Mouse (Mus musculus) limb, embryonic 11.5 days (tissue): ENCODE data around the gene Spred2. TPM values are rescaled to one million over a fixed set of nuclear protein-coding genes. Genes with fewer than 3 reads are reported as not detected.

Source experiments
- ATAC-seq: fragments of 200-750 bp; cut with Nextera tagmentation; 2 replicates; pipeline ENCODE4 v1.8.0; 2017; ENCODE audit warnings: low read depth; ENCODE audit not compliant: insufficient number of reproducible peaks, low FRiP score, low TSS enrichment
- DNase-seq: peaks from one replicate; pipeline ENCODE4 v3.0.0-alpha.2; 2015; ENCODE audit warnings: low spot score
- H3K27ac ChIP-seq: fragments of 300-500 bp; sonication (generic); replicated peaks from 2 replicates; pipeline ENCODE4 v1.5.1; 2014; ENCODE audit warnings: low read depth, mild to moderate bottlenecking, low read length
- H3K27me3 ChIP-seq: fragments of 300-500 bp; sonication (generic); 2 replicates; pipeline ENCODE4 v1.6.1; 2014; ENCODE audit warnings: mild to moderate bottlenecking, low read length, mixed read lengths; ENCODE audit not compliant: control insufficient read depth, insufficient read depth
- H3K36me3 ChIP-seq: fragments of 300-500 bp; sonication (generic); 2 replicates; pipeline ENCODE4 v1.6.1; 2014; ENCODE audit warnings: mild to moderate bottlenecking, low read length, moderate library complexity, mixed read lengths; ENCODE audit not compliant: control insufficient read depth, insufficient read depth
- H3K4me1 ChIP-seq: fragments of 300-500 bp; sonication (generic); 2 replicates; pipeline ENCODE4 v1.6.1; 2014; ENCODE audit warnings: low read length, mixed read lengths; ENCODE audit not compliant: control insufficient read depth, insufficient read depth
- H3K4me2 ChIP-seq: fragments of 300-500 bp; sonication (generic); 2 replicates; pipeline ENCODE4 v1.6.1; 2014; ENCODE audit warnings: low read depth, mild to moderate bottlenecking, moderate library complexity; ENCODE audit not compliant: severe bottlenecking
- H3K4me3 ChIP-seq: fragments of 300-500 bp; sonication (generic); 2 replicates; pipeline ENCODE4 v1.5.1; 2014; ENCODE audit warnings: low read depth, low read length
- H3K9ac ChIP-seq: fragments of 300-500 bp; sonication (generic); 2 replicates; pipeline ENCODE4 v1.6.1; 2014; ENCODE audit warnings: mild to moderate bottlenecking, low read length
- H3K9me3 ChIP-seq: fragments of 300-500 bp; sonication (generic); 2 replicates; pipeline ENCODE4 v1.6.1; 2016; ENCODE audit warnings: low read length; ENCODE audit not compliant: control insufficient read depth
- WGBS: fragments of 180-500 bp; shearing (Covaris S2); extraction: QIAGEN DNeasy Blood & Tissue Kit; methylation state at CpG from one replicate; pipeline ENCODE4 v1.1.7; 2014; 5-methylcytosine and 5-hydroxymethylcytosine counted together
- polyA plus RNA-seq: library from polyadenylated mRNA; unstranded; fragments of >200 nt; fragmentation: Nextera tagmentation; extraction: Ambion mirVana; gene quantifications from 2 replicates; pipeline ENCODE4 v1.2.1, GENCODE M21; 2014

Spred2 gene
- polyA plus RNA-seq, 1 experiment from 2014 or later, result 8.2 TPM

- H3K27me3 ChIP-seq, result no peaks in the 10 kb centered on the region
- 0 out of 2 replicates have a peak, but pooled peaks cover 3% of the 10 kb centered on the region for H3K4me1 ChIP-seq
- 97% methylated on average over 3 of the region's 3 CpGs for WGBS
- no peak overlapping the region for H3K9ac ChIP-seq
- peaks cover 19% of the 10 kb centered on the region for H3K36me3 ChIP-seq
- DNase-seq (no peak), ATAC-seq (no peak)
- no peak overlapping the region for H3K4me2 ChIP-seq
- H3K27ac ChIP-seq, result no peak overlapping the region
- H3K9me3 ChIP-seq, result peaks cover 3% of the 10 kb centered on the region; the same call in 1 of the 2 replicates
- H3K4me3 ChIP-seq, result no peak overlapping the region
These were observed 89.2 kb downstream of the Spred2 start for GRCm38 (mm10) chr11:20013366-20013765.

- WGBS, result 90% methylated on average over 13 of the region's 13 CpGs
These were observed 93.8 kb downstream of the Spred2 start for GRCm38 (mm10) chr11:20017937-20018336.

GRCm38 (mm10) chr11:20018905-20019304, 94.7 kb downstream of the Spred2 start:
- H3K36me3 ChIP-seq, result peaks cover 49% of the 10 kb centered on the region
- H3K4me1 ChIP-seq, result no peaks in the 10 kb centered on the region
- H3K9me3 ChIP-seq, result peaks cover 21% of the 10 kb centered on the region
- 93% methylated on average over 2 of the region's 2 CpGs for WGBS
- H3K27me3 ChIP-seq, result no peaks in the 10 kb centered on the region
- no peak overlapping the region for H3K9ac ChIP-seq
- DNase-seq (no peak), ATAC-seq (no peak)
- H3K4me3 ChIP-seq, result no peak overlapping the region
- H3K27ac ChIP-seq, result no peak overlapping the region
- no peak overlapping the region for H3K4me2 ChIP-seq

More at GRCm38 (mm10) chr11:20017937-20018336, 93.8 kb downstream of the Spred2 start:
- H3K4me2 ChIP-seq, result no peak overlapping the region
- H3K9me3 ChIP-seq, result peaks cover 21% of the 10 kb centered on the region
- no peaks in the 10 kb centered on the region for H3K27me3 ChIP-seq
- H3K36me3 ChIP-seq, result peaks cover 49% of the 10 kb centered on the region
- H3K4me1 ChIP-seq, result no peaks in the 10 kb centered on the region
- DNase-seq (no peak), ATAC-seq (no peak)
- H3K9ac ChIP-seq, result no peak overlapping the region
- no peak overlapping the region for H3K27ac ChIP-seq
- H3K4me3 ChIP-seq, result no peak overlapping the region

- H3K4me1 ChIP-seq, result no peaks in the 10 kb centered on the region
- no peak for DNase-seq
- ATAC-seq, result no peak
- H3K4me3 ChIP-seq, result no peak overlapping the region
- over 99% methylated on average over 35 of the region's 35 CpGs for WGBS
- no peak overlapping the region for H3K4me2 ChIP-seq
- H3K36me3 ChIP-seq, result peaks cover 49% of the 10 kb centered on the region
- H3K27me3 ChIP-seq, result no peaks in the 10 kb centered on the region
- no peak overlapping the region for H3K27ac ChIP-seq
- peaks cover 21% of the 10 kb centered on the region for H3K9me3 ChIP-seq
- no peak overlapping the region for H3K9ac ChIP-seq
These were observed 96.5 kb downstream of the Spred2 start for GRCm38 (mm10) chr11:20020720-20021119.

- no peak overlapping the region for H3K4me2 ChIP-seq
- 84% methylated on average over 2 of the region's 2 CpGs for WGBS
- DNase-seq (no peak), ATAC-seq (no peak)
- H3K9me3 ChIP-seq, result peaks cover 21% of the 10 kb centered on the region
- H3K36me3 ChIP-seq, result peaks cover 40% of the 10 kb centered on the region
- H3K27ac ChIP-seq, result no peak overlapping the region
- H3K27me3 ChIP-seq, result no peaks in the 10 kb centered on the region
- H3K4me3 ChIP-seq, result no peak overlapping the region
- no peak overlapping the region for H3K9ac ChIP-seq
- no peaks in the 10 kb centered on the region for H3K4me1 ChIP-seq
These were observed 98.3 kb downstream of the Spred2 start for GRCm38 (mm10) chr11:20022462-20022861.

GRCm38 (mm10) chr11:20022911-20023482, 98.8 kb downstream of the Spred2 start:
- H3K4me1 ChIP-seq, result no peaks in the 10 kb centered on the region
- no peak for ATAC-seq
- no peak overlapping the region for H3K9ac ChIP-seq
- no peak overlapping the region for H3K4me2 ChIP-seq
- no peak overlapping the region for H3K4me3 ChIP-seq
- peaks cover 21% of the 10 kb centered on the region for H3K9me3 ChIP-seq
- no peak overlapping the region for H3K27ac ChIP-seq
- 92% methylated on average over 14 of the region's 14 CpGs for WGBS
- no peaks in the 10 kb centered on the region for H3K27me3 ChIP-seq
- H3K36me3 ChIP-seq, result peaks cover 39% of the 10 kb centered on the region
- DNase-seq, result no peak

- Histone ChIP-seq H3K4me1 (no peaks in the 10 kb centered on the region), H3K36me3 (peaks cover 12% of the 10 kb centered on the region), H3K4me3 (no peak overlapping the region), H3K9ac (no peak overlapping the region), H3K4me2 (no peak overlapping the region), H3K9me3 (peaks cover 6% of the 10 kb centered on the region), H3K27me3 (no peaks in the 10 kb centered on the region), H3K27ac (no peak overlapping the region)
- WGBS, result 67% methylated on average over 11 of the region's 11 CpGs
- ATAC-seq (no peak), DNase-seq (no peak)
These were observed 101.7 kb downstream of the Spred2 start for GRCm38 (mm10) chr11:20025899-20026298.

- no peak overlapping the region for H3K9ac ChIP-seq
These were observed 103.5 kb downstream of the Spred2 start for GRCm38 (mm10) chr11:20027719-20028118.

GRCm38 (mm10) chr11:20028396-20028795, 104.2 kb downstream of the Spred2 start:
- 89% methylated on average over 6 of the region's 6 CpGs for WGBS
- Histone ChIP-seq H3K36me3 (no peaks in the 10 kb centered on the region; the same call in 1 of the 2 replicates), H3K9me3 (no peaks in the 10 kb centered on the region), H3K9ac (no peak overlapping the region), H3K4me3 (no peak overlapping the region), H3K4me1 (no peaks in the 10 kb centered on the region), H3K4me2 (no peak overlapping the region), H3K27ac (no peak overlapping the region), H3K27me3 (no peaks in the 10 kb centered on the region)
- DNase-seq, result no peak
- no peak for ATAC-seq

More at GRCm38 (mm10) chr11:20027719-20028118, 103.5 kb downstream of the Spred2 start:
- Histone ChIP-seq H3K27me3 (no peaks in the 10 kb centered on the region), H3K4me1 (no peaks in the 10 kb centered on the region), H3K36me3 (no peaks in the 10 kb centered on the region; the same call in 1 of the 2 replicates), H3K4me3 (no peak overlapping the region), H3K9me3 (no peaks in the 10 kb centered on the region), H3K27ac (no peak overlapping the region), H3K4me2 (no peak overlapping the region)
- DNase-seq (no peak), ATAC-seq (no peak)
- WGBS, result 73% methylated on average over 9 of the region's 9 CpGs
